Mouse (Mus musculus) kidney, postnatal 14 days (tissue): ENCODE results near the gene Slc36a3.
A peak's percentile ranks its signal among the peaks of the same experiment; 100 is the strongest.

ENCODE experiments used
- DNase-seq: peaks from one replicate; pipeline ENCODE4 v3.0.0; 2022; ENCODE audit warnings: mixed read lengths

The Slc36a3 gene

GRCm38 (mm10) chr11:55151608-55152007 is at the start of gene Slc36a3:
TSS of gene Slc36a3 (minus strand) at chr11:55151708.
- DNase-seq, result no peak

GRCm38 (mm10) chr11:55197740-55198510 is 46.4 kb upstream of the Slc36a3 start:
- no peak for DNase-seq

DNA sequence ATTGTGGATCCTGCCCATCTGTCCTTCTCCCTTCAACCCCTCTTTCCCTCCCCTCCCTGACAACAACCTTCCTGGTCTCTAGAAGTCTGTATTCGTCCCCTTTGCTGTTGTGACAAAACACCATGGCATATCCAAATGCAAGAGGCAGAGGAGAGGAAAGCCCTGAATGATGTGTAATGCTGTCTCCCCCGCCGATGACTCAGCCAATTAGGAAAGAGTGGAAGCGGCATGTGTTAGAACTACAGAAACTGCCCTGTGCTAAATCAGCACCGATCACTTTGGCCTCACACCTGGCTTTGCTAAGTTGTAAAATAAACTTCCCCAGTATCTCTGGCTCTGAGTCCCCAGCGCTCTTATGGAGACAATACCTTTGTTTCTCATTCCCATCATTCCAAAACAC is 45.6 kb upstream of the Slc36a3 start:
- no peak for DNase-seq

DNA sequence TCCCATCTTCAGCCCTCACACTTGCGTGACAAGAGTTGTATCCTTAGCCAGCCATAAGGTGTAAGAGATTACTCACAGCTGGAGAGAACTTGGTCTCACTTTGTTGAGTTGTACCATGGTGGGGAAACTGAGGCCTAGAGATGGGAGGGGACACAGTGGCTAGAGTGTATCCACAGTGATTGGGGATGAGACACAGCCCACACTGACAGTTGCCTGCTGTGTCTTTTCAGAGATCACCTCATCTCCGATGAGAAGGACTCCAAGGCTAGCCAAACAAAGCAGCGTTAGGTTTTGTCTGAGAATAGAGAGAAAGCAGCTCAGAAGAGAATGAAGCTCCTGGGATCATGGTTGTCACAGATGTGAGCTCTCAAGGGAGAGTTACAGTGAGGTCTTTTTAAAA is 38.7 kb upstream of the Slc36a3 start:
- DNase-seq, result no peak

- DNase-seq, result no peak
These were observed 36.3 kb upstream of the Slc36a3 start for GRCm38 (mm10) chr11:55187777-55188176.

GRCm38 (mm10) chr11:55187292-55187691 is 35.8 kb upstream of the Slc36a3 start:
- DNase-seq, result no peak

GRCm38 (mm10) chr11:55184733-55185291 is 33.3 kb upstream of the Slc36a3 start, which contains the start of gene Slc36a2:
TSS of gene Slc36a2 (minus strand) at chr11:55185077.
- peak; percentile 20 for DNase-seq

- no peak for DNase-seq
These were observed 32.7 kb upstream of the Slc36a3 start for GRCm38 (mm10) chr11:55184246-55184645.

DNA sequence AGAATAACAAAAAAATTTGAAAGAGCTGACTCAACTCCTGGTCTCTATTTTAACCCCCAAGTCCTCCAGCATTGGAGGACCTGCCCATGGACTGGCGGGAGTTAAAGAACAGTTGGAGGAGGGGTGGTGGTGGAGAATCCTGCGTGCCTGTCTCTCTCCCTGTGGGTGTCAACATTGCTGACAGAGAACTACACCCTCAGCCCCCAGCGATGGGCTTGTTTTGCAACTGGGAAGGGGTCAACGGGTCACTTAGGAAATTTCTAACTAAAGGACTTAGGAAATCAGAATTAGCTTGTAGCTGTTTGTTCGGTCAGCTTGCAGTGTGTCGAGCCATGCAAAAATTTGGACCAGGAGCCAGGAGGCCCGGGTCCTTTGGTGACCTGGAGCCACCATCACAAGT is 31.6 kb upstream of the Slc36a3 start:
- peak; percentile 8 for DNase-seq

- DNase-seq, result no peak
These were observed 28.3 kb upstream of the Slc36a3 start for GRCm38 (mm10) chr11:55179856-55180255.

DNA sequence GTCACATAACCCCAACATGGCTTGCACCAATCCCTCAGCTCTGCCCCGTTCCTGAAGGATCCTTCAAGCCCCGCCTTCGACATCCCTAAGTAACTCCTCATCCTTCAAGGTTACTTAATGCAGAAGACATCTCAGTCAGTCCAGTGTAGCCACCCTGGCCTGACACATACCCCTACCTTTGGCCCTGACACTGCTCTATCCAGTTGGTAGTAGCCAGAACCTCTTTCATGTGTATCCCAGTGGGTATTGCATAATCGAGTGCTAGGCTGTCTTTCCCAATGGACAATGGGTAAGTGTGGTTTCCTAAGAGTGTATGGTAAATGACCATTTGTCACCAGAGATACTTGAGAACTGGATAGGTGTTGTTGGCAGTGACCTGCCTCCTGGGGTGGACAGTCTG is 27.3 kb upstream of the Slc36a3 start:
- no peak for DNase-seq

DNA sequence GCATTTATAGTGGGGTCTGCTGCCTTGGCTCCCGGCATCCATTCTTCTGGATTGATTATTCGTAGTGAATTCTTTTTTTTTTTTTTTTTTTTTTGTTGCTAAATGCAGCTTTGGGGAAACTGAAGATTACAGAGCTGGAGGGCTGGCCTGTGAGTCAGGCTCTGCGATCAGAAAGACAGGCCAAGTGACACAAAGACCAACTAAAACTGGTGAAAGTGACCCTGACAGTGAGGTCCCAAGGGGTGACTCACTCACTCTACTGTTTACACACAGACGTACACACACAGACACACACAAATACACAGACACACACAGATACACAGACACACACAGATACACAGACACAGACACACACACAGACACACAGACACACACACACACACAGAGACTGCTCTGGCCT is 19.0 kb upstream of the Slc36a3 start:
- DNase-seq, result no peak

DNA sequence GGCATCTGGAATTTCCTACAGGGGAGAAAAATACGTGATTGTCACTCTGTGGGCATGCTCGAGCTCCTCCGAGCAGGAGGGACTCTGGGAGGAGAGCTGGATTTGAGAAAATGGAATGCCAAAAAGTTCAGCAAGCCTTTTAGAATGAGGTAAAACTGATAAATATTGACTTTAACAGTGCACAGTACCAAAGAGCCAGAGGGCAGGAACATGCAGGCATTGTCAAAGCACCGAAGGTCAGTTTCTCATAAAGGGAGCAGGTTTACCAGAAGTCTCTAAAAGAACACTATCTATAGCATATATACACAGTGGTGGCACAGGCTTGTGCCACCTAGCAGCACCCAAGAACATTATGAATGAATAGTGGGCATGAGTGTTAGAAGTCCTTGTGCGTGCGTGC is 17.4 kb upstream of the Slc36a3 start:
- no peak for DNase-seq

- no peak for DNase-seq
These were observed 17.0 kb upstream of the Slc36a3 start for GRCm38 (mm10) chr11:55168504-55168903.

DNA sequence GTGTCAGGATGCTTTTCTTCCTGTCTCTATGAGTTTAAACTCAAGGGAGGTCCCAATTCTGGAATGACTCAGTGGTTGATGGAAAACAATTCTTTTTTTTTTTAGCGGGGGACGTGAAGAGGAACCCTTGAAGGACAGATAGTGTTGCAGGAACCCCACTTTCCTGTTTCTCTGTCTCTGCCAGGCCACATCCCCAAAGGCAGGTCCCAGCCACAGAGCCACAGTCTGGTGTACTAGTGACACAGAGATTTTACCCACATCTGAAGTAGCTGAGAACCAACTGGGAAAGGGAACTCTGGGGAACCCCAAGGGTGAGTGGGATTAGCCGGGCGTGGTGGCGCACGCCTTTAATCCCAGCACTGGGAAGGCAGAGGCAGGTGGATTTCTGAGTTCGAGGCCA is 14.2 kb upstream of the Slc36a3 start:
- DNase-seq, result no peak

GRCm38 (mm10) chr11:55164723-55165122 is 13.2 kb upstream of the Slc36a3 start:
- DNase-seq, result peak; percentile 20

DNA sequence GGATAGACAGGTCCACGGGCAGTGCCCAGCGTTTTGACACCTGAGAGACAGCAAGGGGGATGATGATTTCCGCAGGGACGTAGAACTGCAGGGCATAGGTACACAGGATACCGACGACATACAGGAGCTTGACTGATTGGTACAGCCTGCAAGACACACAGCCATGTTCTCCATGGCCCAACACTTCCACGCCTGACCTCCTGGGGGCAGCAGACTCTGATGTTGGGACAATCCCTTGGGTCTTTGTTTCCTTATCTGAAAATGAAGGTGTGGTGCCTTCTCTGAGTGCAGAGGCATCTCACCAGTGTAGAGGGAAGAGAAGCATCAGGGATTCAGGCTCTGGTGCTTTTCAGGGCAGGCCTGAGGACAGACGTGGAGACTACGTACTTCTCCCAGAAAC is 11.2 kb upstream of the Slc36a3 start:
- peak; percentile 32 for DNase-seq

- peak; percentile 86 for DNase-seq
These were observed 7.4 kb upstream of the Slc36a3 start for GRCm38 (mm10) chr11:55158785-55159359.

DNA sequence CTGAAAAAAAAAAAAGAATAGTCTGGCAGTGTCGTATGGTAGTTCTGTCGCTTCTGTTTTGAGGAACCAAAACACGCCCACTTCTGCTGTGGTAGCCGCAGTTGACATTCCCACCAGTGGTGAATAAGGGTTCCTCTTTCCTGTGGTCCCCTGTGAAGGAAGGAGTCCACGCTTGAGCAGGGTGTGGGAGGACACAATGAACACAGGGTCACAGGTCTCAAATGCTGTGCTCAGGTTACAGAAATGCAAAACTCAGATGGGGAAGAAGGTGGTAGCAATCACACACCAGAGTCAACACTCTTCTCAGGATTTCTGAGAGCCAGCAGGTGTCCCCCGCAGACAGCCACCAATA is 3.5 kb upstream of the Slc36a3 start:
- no peak for DNase-seq

DNA sequence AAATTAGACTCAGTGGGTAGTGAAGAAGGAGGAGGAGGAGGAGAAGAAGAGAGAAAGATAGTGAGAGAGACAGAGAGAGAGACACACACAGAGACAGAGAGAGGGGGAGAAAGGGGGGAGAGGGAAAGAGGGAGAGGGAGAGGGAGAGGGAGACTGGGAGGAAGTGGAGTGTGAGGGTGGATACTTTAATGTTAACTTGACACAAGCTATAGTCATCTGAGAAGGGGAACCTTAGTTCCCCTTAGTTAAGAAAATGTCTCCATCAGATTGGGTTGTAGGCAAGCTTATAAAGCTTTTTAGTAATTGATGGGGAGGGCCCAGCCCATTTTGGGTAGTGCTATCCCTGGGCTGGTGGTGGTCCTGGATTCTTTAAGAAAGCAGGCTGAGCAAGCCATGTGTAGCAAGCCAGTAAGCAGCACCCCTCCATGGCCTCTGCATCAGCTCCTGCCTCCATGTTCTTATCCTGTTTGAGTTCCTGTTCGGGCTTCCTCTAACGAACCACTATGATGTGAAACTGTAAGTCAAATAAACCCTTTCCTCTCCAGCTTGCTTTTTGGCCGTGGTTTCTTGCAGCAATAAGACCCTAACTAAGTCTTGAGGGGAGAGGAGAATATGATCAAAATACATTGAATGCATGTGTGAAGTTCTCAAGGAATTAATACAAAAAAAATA is 3.0 kb upstream of the Slc36a3 start:
- no peak for DNase-seq

- no peak for DNase-seq
These were observed 3.0 kb downstream of the Slc36a3 start for GRCm38 (mm10) chr11:55148461-55148860.

DNA sequence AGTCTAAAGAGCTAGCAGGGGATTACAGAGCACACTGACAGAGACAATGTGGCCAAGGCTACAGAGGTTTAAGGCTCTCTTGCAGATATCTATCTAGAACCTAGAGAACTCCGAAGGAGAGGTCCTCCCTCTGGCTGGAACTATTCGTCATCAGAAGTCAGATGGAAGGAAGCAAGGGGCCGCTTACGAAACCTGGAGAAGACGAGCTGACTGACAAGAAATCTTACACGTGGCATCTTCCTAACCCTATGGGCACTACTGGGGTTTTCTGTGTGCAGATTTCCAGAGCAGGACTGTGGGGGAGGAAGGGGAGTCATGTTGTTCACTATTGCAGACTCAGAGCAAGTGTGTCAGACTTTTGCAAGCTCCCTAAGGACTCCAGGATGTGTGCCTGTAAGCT is 4.1 kb downstream of the Slc36a3 start:
- DNase-seq, result no peak

DNA sequence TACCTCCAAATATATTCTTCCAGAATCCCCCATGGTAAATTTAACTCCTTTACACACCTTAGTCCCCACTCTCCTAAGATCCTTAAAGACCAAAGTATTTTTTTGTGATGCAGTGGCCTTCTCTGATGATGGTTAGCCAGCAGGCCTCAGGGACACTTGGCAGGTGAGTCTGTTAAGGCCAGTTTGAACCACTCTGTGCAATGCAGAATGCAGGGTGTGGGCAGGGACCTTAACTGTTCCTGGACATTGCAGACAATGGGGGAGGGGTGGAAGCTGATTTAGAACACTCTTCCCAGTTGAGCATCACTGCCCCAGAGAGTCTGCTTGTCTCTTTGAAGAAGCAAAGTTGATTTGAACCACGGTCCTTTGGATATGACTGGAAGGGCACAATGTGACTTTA is 4.7 kb downstream of the Slc36a3 start:
- no peak for DNase-seq

- DNase-seq, result no peak
These were observed 7.5 kb downstream of the Slc36a3 start for GRCm38 (mm10) chr11:55144011-55144410.
